Mouse (Mus musculus) spleen, adult 12 weeks (tissue): ENCODE results near the gene Pigv.

Experiments used
- DNase-seq: peaks from one replicate; pipeline ENCODE4 v3.0.0; 2022; ENCODE audit warnings: low spot score

Gene Pigv

DNA sequence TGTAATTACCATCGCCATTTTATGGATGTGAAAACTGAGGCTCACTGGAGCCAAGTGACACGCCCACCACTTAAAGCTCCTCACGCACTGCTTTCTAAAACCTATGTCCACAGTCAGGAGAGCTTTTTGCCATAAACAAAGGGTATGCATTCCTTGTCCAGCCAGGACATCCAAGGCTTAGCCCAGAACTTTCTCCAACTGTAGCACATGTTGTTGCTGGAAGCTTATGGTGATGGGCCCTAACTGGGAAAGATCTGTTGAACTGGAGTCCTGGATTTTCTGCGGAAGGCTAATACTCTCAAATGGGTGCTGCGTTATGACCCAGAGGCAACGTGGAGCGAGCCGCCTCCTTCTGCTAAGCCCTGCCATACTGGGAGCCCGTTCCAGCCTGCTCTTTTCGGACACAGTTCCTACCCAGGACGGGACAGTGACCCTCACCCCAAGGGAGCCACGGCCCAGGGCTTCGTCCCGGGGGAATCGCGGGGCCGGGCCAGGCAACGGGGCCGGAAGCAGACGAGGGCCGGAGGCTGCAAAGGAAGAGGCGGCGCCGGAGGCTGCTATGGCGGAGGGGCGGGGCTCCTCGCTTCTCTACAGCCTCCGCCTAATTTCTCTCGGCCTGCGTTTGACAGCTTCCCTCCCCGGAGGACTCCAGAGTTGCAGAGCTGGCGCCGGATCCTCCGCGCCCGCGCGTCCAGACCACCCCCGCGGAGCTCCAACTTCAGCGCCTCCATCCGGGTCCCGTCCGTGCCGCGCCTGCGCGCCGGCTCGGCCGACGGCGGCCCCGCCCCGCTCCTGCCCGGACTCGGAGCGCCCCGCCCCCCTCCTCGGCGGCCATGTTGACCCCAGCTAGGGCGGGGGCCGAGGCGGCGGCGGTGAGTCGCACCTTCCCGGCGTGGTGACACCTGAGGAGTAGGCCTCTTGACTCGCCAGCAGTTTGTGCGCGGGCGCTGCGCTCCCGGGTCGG is at the start of gene Pigv:
Pigv (minus strand) TSS at position 767 of the 964 bp plus-strand sequence.
- DNase-seq: peak; percentile 94

DNA sequence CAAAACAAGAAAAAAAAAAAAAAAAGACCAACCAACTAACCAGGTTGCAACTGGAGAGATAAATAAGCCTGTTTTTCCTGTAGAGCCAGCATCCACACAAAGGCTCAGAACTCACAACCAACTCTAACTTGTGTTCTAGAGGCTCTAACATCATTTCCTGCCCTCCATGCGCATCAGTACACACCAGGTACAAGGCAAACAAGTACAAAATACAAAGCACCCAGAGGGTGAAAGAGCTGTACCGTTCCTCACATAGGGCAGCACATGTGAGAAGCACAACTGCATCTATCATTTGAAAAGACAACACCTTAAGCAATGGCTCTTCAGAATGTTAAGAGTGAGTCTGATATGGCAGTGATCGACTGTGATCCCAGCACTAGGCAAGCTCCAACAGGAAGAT is 47.3 kb upstream of the Pigv start:
- DNase-seq: no peak

DNA sequence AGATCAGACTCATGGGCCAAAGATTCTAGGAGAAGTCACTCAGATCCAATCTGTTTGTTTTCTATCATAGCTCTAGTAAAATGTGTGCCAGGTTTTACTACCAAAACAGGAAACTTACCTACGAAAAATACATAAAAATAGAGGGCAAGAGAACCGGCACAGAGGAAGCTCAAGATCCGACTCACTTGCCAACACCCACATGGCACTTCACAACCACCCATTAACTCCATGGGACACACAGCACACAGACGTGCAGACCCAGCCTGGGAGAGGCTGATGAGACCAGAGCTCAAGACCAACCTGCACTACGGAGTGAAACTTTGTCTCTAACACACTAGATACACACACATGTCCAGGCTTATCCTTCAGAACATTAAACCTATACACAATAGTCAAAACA is 40.3 kb upstream of the Pigv start:
- no peak for DNase-seq

DNA sequence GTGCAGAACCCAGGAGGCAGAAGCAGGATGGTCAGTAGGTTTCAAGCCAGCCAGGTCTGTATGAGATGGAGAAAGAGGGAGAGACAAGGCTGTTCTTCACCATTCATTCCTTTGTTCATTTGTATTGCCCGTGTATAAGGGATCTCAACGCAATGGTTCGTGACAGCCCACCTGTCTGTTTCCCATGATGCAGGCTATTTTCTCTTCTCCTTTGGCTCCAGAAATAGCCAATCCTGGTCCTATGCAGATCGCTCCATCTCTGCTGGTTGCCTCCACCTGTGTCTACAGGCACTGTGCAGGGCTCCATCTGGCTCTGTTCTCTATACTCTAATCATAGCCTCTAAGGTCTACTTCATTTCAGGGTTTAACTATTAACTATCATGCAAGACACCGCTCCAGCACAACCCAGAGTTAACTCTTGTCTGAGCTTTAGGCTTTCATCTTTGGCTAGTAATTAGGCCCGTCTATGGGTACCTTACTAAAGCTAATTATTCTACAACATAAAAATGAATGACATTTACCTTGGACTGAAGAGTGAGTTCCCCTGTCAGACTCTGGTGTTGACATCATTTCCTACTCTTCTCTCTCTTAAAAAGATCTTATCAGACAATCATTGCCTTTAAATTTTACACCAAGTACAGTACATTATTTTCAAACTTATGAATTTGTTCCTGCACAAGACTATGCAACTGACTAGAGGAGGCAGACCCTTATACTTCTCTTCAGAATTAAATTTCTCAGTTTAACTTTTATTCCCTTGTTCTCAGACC is 39.0 kb upstream of the Pigv start:
- no peak for DNase-seq

DNA sequence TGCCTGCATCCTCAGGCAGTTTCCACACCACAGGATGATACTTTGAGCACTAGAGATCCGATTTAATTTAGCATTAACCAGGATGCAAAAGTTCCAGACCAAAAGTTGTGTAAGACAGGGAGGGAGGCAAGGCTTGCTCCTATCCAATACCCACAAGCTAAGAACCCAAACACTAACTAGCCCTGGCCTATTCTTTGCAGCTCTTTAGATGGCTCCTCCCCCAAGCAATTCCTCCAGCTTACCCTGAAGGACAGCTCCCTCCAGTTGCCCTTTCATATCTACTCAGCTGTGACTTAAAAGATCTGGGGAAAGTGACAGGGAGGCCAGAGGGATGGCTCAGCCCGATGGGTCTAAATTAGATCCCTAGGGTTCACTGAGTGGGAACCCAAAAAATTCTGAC is 36.9 kb upstream of the Pigv start:
- DNase-seq: no peak

DNA sequence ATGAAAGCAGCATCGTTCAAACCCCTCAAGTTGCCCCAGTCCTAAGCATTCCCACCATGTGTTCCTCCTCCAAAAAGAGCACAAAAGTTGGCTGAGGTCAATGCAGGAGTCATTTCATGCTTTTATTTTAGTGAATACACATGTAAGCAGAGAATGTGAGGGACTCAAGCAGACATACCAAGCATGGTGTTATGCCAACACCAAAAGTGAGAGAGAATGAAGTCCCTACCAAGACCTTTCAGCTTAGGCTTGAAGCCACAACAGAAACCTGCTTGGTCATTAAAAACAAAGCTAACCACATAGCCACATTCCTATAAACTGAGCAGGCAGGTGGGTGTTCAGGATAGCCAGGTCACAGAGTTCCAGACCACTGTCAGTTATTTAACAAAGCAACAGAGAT is 35.0 kb upstream of the Pigv start:
- no peak for DNase-seq

DNA sequence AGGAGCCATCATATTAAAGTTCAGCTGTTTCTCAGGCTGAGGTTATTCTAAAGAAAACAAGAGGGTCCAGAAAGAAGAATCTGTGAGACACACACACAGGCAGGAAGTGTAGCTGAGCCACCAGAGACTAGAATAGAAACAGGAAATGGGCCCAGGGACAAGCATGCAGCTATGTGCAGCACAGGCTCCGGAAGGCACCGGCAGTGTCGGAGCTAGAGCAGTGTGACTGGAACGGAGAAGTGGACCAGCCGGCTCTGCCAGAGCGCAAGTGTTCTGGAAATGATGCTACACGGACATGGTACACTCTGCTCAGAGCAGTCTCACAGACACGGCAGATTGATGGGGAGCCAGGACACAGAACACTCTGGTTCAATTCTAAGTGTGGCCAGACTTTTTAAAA is 34.5 kb upstream of the Pigv start:
- peak; percentile 46 for DNase-seq

DNA sequence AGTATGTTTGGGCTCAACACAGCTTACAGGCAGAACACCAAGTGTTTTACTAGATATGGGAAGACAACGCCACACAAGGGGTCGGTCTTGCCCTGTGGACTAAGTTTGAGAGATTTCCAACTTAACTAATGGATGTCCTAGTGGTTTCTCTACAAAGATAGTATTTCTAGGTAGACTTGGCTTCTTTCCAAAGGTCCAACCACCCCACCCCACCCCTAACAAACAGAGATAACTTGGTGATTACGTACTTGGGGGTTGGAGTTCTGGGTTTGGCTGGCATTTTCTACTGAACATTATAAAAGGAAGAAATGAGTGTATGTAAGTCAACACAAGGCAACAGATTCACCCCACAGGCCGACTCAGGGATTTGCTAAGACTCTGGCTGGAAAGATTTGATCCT is 32.6 kb upstream of the Pigv start:
- no peak for DNase-seq

DNA sequence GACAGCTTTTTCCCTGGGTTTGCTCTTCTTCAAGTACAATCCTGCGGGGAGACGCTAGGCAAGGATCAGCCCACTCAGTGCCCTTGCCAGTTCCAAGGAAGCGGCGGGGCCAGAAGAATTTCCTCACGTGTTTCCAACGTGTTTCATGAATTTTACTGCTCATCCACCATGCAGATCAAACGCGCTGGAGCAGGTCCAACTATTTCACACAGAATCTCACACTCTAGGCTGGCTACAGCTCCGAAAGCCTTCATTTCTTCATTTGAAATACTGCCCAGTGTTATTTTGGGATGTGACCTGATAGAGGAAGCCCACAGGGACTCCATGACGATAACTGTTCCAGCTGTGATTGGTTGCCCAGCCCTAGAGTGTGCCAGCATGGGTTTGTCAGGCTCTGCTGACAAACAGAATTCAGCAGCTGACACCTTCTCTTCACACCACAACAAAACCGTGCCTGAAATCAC is 28.5 kb upstream of the Pigv start:
- no peak for DNase-seq

DNA sequence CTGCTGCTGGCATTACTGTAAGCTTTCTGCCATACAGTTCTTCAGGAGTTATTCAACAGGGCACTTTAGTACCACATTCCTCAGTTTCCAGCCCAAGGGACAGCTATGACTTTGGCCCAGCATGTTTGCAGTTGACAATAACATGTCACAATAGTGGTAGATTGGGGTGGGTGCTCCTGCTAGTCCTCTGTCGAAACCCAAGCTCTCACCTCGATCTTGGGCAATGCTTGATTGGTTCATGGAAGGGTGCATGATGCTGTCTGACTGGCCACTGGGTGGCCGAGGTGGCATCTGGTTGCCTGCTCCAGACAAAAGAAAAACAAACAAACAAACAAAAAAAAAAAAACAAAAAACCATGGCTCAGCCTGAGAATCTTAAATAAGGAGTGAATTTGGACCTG is 22.9 kb upstream of the Pigv start:
- DNase-seq: no peak

DNA sequence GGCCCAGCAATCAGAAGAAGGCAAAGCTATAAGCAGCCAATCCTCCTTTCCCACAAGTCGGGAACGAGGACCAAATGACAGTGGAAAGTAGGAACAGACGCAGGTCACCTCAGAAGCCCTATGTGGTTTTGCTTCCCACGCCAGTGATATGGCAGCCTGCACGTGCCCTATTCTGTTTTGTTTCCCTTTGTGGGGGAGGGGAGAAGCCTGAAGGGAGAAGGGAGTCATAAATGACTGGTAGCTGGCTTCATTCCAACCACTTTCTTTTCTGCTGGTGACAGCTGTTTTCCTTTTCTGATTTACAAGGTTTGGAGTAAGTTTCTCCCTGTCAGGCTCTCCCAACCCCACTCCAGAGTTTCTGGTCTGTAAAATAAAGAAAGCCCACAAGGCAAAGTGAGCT is 17.8 kb upstream of the Pigv start:
- DNase-seq: no peak

DNA sequence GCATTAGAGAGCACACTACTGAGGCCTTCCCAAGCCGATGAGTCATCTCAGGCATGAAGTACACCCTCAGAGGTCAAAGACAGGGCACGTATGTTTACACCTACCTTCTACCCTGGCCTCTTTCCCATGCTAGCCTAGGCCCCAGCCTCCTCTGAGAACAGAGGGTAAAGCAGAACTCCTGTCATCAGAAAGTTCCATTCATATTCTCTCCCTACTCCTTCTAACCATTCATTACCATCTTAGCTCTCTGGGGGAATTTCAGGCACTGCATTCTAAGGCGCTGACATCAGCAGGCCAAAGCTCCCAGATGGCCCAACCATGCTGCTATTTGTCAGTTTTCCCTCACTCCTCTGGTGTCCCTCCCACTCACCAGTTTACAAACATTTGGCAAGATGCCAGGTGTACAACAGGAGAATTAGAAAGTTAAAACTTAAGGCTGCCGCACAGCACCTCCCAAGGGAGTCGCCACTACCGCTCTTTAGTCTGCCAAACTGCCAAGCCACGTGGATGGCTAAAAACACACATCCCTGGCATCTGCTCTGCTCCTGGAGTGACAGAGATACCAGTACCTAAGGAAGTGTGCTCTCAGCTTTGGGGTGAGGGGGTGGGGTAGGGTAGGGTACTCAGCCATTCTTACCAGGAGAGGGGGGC is 16.1 kb upstream of the Pigv start:
- DNase-seq: no peak

DNA sequence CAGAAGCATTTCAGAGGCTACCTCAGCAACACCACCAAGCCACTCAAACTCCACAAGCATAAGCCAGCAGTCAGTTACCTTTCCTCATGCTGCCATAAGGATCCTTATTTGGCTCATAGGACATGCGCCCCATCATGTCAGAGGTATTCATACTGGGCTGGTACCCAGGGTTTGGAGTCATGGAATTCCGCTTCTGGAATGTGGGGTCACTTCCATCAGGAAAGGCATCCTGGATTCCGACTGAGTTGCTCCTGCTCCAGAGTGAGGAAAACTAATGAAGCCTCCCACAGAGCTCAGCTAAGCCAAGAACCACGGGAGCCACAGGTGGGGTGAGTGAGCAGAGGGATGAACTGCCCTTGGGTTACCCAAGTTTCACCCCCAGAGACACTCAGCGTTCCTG is 14.7 kb upstream of the Pigv start:
- no peak for DNase-seq

DNA sequence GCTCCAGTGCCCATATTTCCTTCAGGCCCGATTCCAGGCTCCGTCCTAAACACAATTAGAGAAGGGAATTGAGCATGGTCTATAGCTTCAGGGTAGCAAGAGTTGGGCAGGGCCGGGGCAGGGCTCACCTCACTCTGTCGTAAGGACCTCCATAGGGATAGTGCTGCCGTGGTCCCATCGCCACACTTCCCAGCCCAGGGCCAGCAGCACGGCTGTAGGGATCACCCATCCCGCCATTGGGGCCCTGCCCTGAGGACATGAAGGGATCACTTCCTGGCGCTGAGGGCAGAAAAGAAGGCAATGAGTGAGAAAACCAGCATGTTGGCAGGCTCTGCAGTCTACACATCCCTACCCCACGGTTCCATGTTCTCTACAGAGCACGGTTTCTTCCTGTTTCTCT is 14.1 kb upstream of the Pigv start:
- DNase-seq: no peak

DNA sequence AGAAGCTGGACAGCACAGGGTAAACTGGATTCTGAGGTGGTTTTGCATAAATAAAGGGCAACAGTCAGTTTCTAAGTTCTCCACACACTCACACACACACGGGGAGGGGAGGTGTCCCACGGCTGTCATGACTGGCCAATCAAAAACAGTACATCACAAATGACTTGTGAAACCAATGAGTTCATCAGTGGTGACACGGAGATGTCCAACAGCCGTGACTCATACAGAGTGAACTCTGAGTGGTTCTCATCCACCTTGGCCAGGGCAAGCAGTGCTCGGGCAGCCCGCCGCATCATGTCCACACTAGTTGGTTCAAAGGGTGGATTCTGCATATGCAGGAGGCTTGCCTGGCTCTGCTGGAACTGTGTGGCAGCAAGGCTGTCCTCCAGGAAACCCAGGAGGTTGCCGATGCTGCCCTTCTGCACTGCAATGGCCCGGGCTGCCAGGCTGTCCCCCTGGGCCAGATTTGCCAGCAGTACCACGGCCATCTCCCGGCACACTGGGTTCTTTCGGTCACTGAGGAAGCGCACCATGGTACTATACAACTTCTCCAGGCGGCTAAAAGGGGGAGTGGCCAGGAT is 7.8 kb upstream of the Pigv start:
- no peak for DNase-seq

DNA sequence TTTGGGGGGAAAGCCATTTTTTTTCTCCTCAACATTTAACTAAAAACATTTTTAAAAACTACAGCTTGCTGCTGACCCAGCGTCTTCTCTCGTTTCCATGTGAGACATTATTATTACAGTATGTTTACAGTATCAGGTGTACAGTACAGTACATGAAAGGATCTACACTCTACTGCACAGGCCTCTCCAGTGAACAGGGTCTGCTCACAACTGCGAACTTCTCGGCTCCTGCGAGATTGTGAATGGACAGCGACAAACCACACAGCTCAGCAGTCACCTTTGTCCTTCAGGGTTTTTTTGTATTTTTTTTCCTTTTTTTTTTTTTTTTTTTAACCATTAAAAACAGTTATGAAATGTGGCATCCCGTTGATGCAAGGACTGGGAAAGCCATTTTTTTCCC is 7.2 kb upstream of the Pigv start:
- no peak for DNase-seq

DNA sequence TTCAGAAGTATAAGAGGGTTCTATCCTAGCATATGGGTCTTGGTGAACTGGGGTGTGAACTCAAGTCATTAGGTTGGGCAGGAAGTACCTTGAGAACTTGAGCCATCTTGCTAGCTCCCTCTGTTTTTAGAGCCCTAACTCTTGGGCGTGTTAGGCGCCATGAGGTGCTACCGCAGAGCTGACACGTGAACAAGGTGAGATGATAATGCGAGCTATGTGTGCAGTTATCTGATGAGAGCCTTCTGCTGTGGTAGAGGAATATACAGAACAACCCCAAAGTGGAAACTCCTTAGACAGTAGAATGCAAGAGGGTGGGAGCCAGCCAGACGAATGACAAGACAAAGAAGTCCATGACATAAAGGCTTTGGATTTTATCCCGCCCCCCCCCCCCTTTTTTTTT is 4.8 kb upstream of the Pigv start:
- no peak for DNase-seq

DNA sequence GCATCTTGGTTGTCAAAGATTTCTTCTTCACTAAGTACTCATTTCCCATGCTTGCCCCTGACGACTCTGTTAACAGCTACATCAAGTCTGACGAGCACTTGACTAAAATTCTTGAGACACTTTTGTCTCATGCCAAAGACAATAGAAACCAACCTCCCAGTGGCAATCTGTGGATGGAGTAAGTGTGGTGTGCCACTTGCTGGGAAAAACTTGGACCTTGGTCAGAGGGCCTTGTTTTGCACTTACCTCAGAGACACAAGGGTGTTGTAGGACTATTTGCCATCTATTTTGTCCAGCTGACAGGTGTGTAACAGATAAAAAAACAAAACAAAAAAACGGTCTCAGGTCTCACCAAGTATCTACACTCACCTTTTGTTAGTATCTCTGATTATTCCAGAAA is 3.7 kb upstream of the Pigv start:
- no peak for DNase-seq

DNA sequence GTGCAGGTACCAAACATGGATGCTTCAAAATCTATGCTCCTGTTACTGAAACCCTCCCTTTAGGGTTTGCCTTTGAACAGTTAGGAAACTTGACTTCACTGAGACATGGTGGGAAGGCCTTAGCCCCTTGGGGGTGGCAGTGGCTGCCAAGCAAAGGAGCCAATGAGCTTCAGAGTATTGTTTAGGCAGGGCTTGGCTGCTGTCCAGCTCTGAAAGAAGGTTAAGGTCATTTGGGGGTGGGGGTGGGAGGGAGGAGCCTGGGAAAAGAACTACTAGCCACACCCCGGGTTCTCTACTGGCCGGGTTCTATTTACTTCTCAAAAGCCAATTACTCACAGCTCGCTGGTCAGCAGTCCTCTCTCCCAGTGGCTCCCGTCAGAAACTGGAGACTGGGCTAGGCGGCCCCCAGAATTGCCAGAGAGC is 3.2 kb upstream of the Pigv start:
- DNase-seq: no peak

DNA sequence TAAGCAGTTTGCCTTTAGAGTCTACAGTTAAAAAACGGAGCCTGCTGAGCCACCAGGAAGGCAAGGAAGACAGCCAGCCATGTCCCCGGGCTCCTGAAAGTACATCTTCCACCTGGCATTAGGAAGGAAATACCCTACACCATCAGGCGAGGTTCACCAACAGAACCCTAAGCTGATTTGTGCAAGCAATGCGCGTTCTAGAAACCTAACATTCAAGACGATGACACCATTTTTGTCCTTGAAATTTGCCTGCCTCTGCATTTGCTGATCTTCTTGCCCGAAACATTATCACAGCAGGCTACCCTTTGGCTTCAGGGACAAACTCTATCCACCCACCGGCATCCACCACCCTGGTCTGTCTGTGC is 1.9 kb upstream of the Pigv start:
- no peak for DNase-seq

DNA sequence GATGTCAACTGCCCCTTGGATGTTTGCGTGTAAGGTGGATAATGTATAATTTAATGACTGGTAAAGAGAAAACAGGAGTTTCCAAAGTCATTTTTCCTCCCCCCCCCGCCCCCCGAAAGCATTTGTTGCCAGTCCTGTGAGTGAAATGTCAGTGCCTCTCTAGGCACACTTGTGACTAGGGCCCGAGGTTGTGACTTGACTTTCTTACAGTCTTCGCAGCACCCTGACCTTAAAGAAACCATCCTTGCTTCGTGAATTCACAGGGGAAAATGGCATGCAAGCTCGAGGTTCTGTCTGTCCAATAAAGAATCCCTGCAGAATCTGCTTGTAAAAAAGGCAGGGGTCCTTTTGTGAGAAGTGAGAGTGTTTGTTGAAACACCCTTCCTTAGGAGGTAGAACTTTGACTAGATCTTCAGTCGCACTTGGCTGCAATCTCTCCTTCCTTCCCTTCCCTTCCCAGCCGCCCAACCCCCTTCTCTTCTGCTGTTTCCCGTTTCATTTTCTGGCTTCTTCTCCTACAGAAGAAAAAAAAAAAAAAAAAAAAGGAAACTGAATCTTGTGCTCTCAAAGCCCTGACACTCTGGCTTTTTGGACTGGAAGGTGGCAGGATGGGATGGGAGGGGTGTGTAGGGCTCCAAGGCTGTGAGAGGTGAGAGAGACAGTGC is 1.4 kb upstream of the Pigv start:
- DNase-seq: no peak
